In genomic region chr15:102233896-102234295, GRCm38 (mm10) we compare ENCODE assay signal across 15 mouse cellular contexts. TPM values are rescaled to one million over a fixed set of nuclear protein-coding genes. Genes with fewer than 3 reads are reported as not detected.
A peak's percentile ranks its signal among the peaks of the same experiment; 100 is the strongest.
DNase-seq lines count a peak whose midpoint lies in the region; ATAC-seq and TF ChIP-seq lines count a peak whose summit lies in the region.
"Had no signal": no experiment of that assay in that cellular context is flagged by ENCODE, and none has a peak within 500 bp of the region (broad histone marks: within the 10 kb centered on the region; RNA-seq: fewer than 3 reads in every experiment).

No protein-coding gene starts in this region.

- no peak for TF ChIP-seq EP300 in CH12.LX (IDR thresholded peaks at IDR 0.05; ENCODE audit: low read length)

- H3K27ac ChIP-seq in midbrain, embryonic 10.5 days (replicated peaks): peak overlapping the region; percentile 38; the same call in 1 of the 2 replicates
- H3K27ac ChIP-seq in midbrain, postnatal 0 days (ENCODE audit: low read depth, low read length): no peak overlapping the region
- H3K27ac ChIP-seq in CH12.LX (ENCODE audit: insufficient read depth, low read depth): peak overlapping the region; percentile 64
- H3K27ac ChIP-seq in forebrain, embryonic 12.5 days: no peak overlapping the region
- H3K27ac ChIP-seq: heart, embryonic 13.5 days; hindbrain, postnatal 0 days had no signal

- H3K9me3 ChIP-seq in midbrain, embryonic 10.5 days (replicated peaks): no peaks in the 10 kb centered on the region
- no peaks in the 10 kb centered on the region for H3K9me3 ChIP-seq in midbrain, postnatal 0 days (ENCODE audit: low read length)
- no peaks in the 10 kb centered on the region for H3K9me3 ChIP-seq in CH12.LX (replicated peaks; ENCODE audit: low read length)
- no peaks in the 10 kb centered on the region for H3K9me3 ChIP-seq in megakaryocyte, embryonic 14.5 days
- H3K9me3 ChIP-seq in forebrain, embryonic 12.5 days: no peaks in the 10 kb centered on the region
- H3K9me3 ChIP-seq: heart, embryonic 13.5 days had no signal

- no peaks in the 10 kb centered on the region for H3K36me3 ChIP-seq in midbrain, embryonic 10.5 days
- no peaks in the 10 kb centered on the region for H3K36me3 ChIP-seq in midbrain, postnatal 0 days (ENCODE audit: insufficient read depth, low read length)
- no peaks in the 10 kb centered on the region for H3K36me3 ChIP-seq in CH12.LX (replicated peaks in 1 of 2; ENCODE audit: control insufficient read depth in 1 of 2, insufficient read depth in 1 of 2, low read length in 1 of 2)
- peaks cover 45% of the 10 kb centered on the region for H3K36me3 ChIP-seq in megakaryocyte, embryonic 14.5 days (replicated peaks; ENCODE audit: low read length)
- no peaks in the 10 kb centered on the region for H3K36me3 ChIP-seq in forebrain, embryonic 12.5 days (replicated peaks)

- no peaks in the 10 kb centered on the region for H3K27me3 ChIP-seq in midbrain, embryonic 10.5 days (ENCODE audit: low read depth, poor library complexity, severe bottlenecking)
- no peaks in the 10 kb centered on the region for H3K27me3 ChIP-seq in midbrain, postnatal 0 days (ENCODE audit: insufficient read depth, low read length)
- H3K27me3 ChIP-seq in CH12.LX (replicated peaks): no peaks in the 10 kb centered on the region
- peaks cover 11% of the 10 kb centered on the region for H3K27me3 ChIP-seq in megakaryocyte, embryonic 14.5 days (replicated peaks)
- peaks cover 3% of the 10 kb centered on the region; the same call in 1 of the 2 replicates for H3K27me3 ChIP-seq in forebrain, embryonic 12.5 days

- intact Hi-C loops in left cerebral cortex, postnatal 10 days (cut with DNase I): no loop called here

- H3K9ac ChIP-seq in midbrain, postnatal 0 days (replicated peaks; ENCODE audit: low read length, poor library complexity, severe bottlenecking): no peak overlapping the region
- peak overlapping the region; percentile 55; the same call in 1 of the 2 replicates for H3K9ac ChIP-seq in CH12.LX (ENCODE audit: insufficient read depth, low read depth)
- H3K9ac ChIP-seq in forebrain, embryonic 12.5 days: no peak overlapping the region
- H3K9ac ChIP-seq: heart, embryonic 13.5 days had no signal

- TF ChIP-seq POLR2A in CH12.LX (IDR thresholded peaks at IDR 0.05; ENCODE audit: low read depth, low read length): no peak

- ATAC-seq in midbrain, postnatal 0 days (ENCODE audit: low FRiP score): no peak
- peak; percentile 30; the same call in 1 of the 2 replicates for ATAC-seq in common myeloid progenitor, adult 5-6 weeks (replicated peaks; ENCODE audit: low read depth, poor library complexity, severe bottlenecking)
- no peak for ATAC-seq in forebrain, embryonic 12.5 days (ENCODE audit: low FRiP score)
- ATAC-seq: hindbrain, postnatal 0 days had no signal

- peaks cover 36% of the 10 kb centered on the region for H3K4me1 ChIP-seq in midbrain, embryonic 10.5 days
- no peaks in the 10 kb centered on the region for H3K4me1 ChIP-seq in midbrain, postnatal 0 days (ENCODE audit: insufficient read depth, low read length)
- peaks cover 38 to 65% of the 10 kb centered on the region in 2 experiments for H3K4me1 ChIP-seq in CH12.LX (ENCODE audit: control insufficient read depth in 1 of 2, insufficient read depth in 2 of 2)
- peaks cover 66% of the 10 kb centered on the region for H3K4me1 ChIP-seq in megakaryocyte, embryonic 14.5 days
- peaks cover 16% of the 10 kb centered on the region for H3K4me1 ChIP-seq in forebrain, embryonic 12.5 days

- TF ChIP-seq CTCF in midbrain, postnatal 0 days (IDR thresholded peaks at IDR 0.05): no peak
- TF ChIP-seq CTCF in CH12.LX (conservative IDR thresholded peaks at IDR 0.05 in 1 of 2, IDR thresholded peaks at IDR 0.05 in 1 of 2; ENCODE audit: low read depth in 2 of 2, low read length in 2 of 2): no peak

- no peak overlapping the region for H3K4me3 ChIP-seq in midbrain, embryonic 10.5 days
- no peak overlapping the region for H3K4me3 ChIP-seq in midbrain, postnatal 0 days (ENCODE audit: low read depth, low read length)
- peak overlapping the region; percentile 25 to 41 (median 34) for H3K4me3 ChIP-seq in CH12.LX (replicated peaks in 1 of 3; ENCODE audit: low read depth in 2 of 3, low read length in 2 of 3, poor library complexity in 1 of 3)
- peak overlapping the region; percentile 80 for H3K4me3 ChIP-seq in megakaryocyte, embryonic 14.5 days (replicated peaks)
- no peak overlapping the region for H3K4me3 ChIP-seq in forebrain, embryonic 12.5 days (replicated peaks)
- H3K4me3 ChIP-seq: erythroblast, embryonic 14.5 days; gastrocnemius, adult 2 months; heart, embryonic 13.5 days had no signal

- WGBS in midbrain, embryonic 10.5 days: 27% methylated on average over 2 of the region's 2 CpGs
- 17% methylated on average over 2 of the region's 2 CpGs for WGBS in midbrain, postnatal 0 days
- WGBS in forebrain, embryonic 12.5 days: 33% methylated on average over 2 of the region's 2 CpGs

- TF ChIP-seq RAD21 in CH12.LX (IDR thresholded peaks at IDR 0.05; ENCODE audit: low read depth, low read length): no peak

- no peak for DNase-seq in midbrain, embryonic 10.5 days (ENCODE audit: low spot score)
- DNase-seq in midbrain, postnatal 0 days (ENCODE audit: low spot score): no peak
- DNase-seq in CH12.LX (ENCODE audit: extremely low read depth): peak; percentile 65
- DNase-seq in left cerebral cortex, postnatal 10 days (ENCODE audit: extremely low spot score in 1 of 2, low spot score in 2 of 2): no peak
- DNase-seq: cerebellum, postnatal 25 days; gastrocnemius, adult 2 months; lung, adult 2 months had no signal

- in situ Hi-C loops in CH12.LX (cut with MboI; ENCODE audit: low pct_ligation_motif_present, low pct_unique_long_range_greater_than_20kb, low sequenced_read_pairs): no loop called here

- dilution Hi-C loops in CH12.LX (cut with MboI; ENCODE audit: extremely low pct_ligation_motif_present, extremely low pct_unique_long_range_greater_than_20kb, low sequenced_read_pairs): no loop called here

- no peaks in the 10 kb centered on the region for H3K79me2 ChIP-seq in CH12.LX (replicated peaks; ENCODE audit: control insufficient read depth, extremely low read depth, insufficient read depth, poor library complexity, severe bottlenecking)

- no peak overlapping the region for H3K4me2 ChIP-seq in midbrain, postnatal 0 days (ENCODE audit: low read depth, low read length, poor library complexity, severe bottlenecking)
- peak overlapping the region; percentile 52 for H3K4me2 ChIP-seq in CH12.LX (ENCODE audit: insufficient read depth, low read depth, poor library complexity, severe bottlenecking)
- no peak overlapping the region for H3K4me2 ChIP-seq in forebrain, embryonic 12.5 days
- H3K4me2 ChIP-seq: heart, embryonic 13.5 days had no signal

RNA-seq across cellular contexts. Expression of gene Itgb7, which starts 2.2 kb away (rescaled TPM):
- 0.31 and 0.56 TPM in 2 replicates for polyA plus RNA-seq in midbrain, embryonic 10.5 days (2016; fragmentation: Nextera tagmentation; extraction: Ambion mirVana)
- 0.88 and 1.5 TPM in 2 replicates for total RNA-seq in midbrain, postnatal 0 days (2014; rRNA removed)
- polyA plus RNA-seq in midbrain, postnatal 0 days (2015; fragmentation: Nextera tagmentation; extraction: Ambion mirVana): 1.1 and 1.2 TPM in 2 replicates
- total RNA-seq in CH12.LX (2012; rRNA removed) (10.1 and 17.7 TPM in 2 replicates), CH12.LX (2014; rRNA removed) (1.8 and 3.7 TPM in 2 replicates)
- polyA plus RNA-seq in CH12.LX (2012; ENCODE audit: insufficient read length, low read depth): 2.8 and 4.2 TPM in 2 replicates
- 81.3 and 108 TPM in 2 replicates for total RNA-seq in common myeloid progenitor, adult 5-6 weeks (2017)
- 1.9 and 19.9 TPM in 2 replicates for polyA plus RNA-seq in megakaryocyte, embryonic 14.5 days (2012; ENCODE audit: insufficient read depth, low replicate concordance)
- total RNA-seq in left cerebral cortex, postnatal 10 days (2021): 1 to 10 TPM in 1 of 2 experiments, under 1 TPM in 1; 0.71 to 1.3 TPM
- 0.65 and 0.88 TPM in 2 replicates for polyA plus RNA-seq in forebrain, embryonic 12.5 days (2016; fragmentation: Nextera tagmentation; extraction: Ambion mirVana)

RNA-seq across cellular contexts. Expression of gene Rarg, which starts 23.4 kb away (rescaled TPM):
- 14.3 and 16.2 TPM in 2 replicates for polyA plus RNA-seq in midbrain, embryonic 10.5 days (2016; fragmentation: Nextera tagmentation; extraction: Ambion mirVana)
- total RNA-seq in midbrain, postnatal 0 days (2014; rRNA removed): 4.4 and 12.6 TPM in 2 replicates
- polyA plus RNA-seq in midbrain, postnatal 0 days (2015; fragmentation: Nextera tagmentation; extraction: Ambion mirVana): 3.9 and 4.2 TPM in 2 replicates
- total RNA-seq in CH12.LX (2012; rRNA removed) (0.64 and 0.76 TPM in 2 replicates), CH12.LX (2014; rRNA removed) (0.17 and 0.32 TPM in 2 replicates)
- 0.63 and 0.76 TPM in 2 replicates for polyA plus RNA-seq in CH12.LX (2012; ENCODE audit: insufficient read length, low read depth)
- total RNA-seq in common myeloid progenitor, adult 5-6 weeks (2017): 1.2 and 3.9 TPM in 2 replicates
- 68.7 and 69.9 TPM in 2 replicates for polyA plus RNA-seq in megakaryocyte, embryonic 14.5 days (2012; ENCODE audit: insufficient read depth, low replicate concordance)
- 10 to 100 TPM in 1 of 2 experiments, 1 to 10 TPM in 1; 9.3 to 11.4 TPM for total RNA-seq in left cerebral cortex, postnatal 10 days (2021)
- 13.1 and 16.7 TPM in 2 replicates for polyA plus RNA-seq in forebrain, embryonic 12.5 days (2016; fragmentation: Nextera tagmentation; extraction: Ambion mirVana)

RNA-seq across cellular contexts. Expression of gene Csad, which starts 29.4 kb away (rescaled TPM):
- 32.8 and 38.8 TPM in 2 replicates for polyA plus RNA-seq in midbrain, embryonic 10.5 days (2016; fragmentation: Nextera tagmentation; extraction: Ambion mirVana)
- total RNA-seq in midbrain, postnatal 0 days (2014; rRNA removed): 30.3 and 47.5 TPM in 2 replicates
- polyA plus RNA-seq in midbrain, postnatal 0 days (2015; fragmentation: Nextera tagmentation; extraction: Ambion mirVana): 32.8 and 34.6 TPM in 2 replicates
- total RNA-seq in CH12.LX (2012; rRNA removed): 2.8 and 4.7 TPM in 2 replicates
- 3.6 and 3.7 TPM in 2 replicates for total RNA-seq in CH12.LX (2014; rRNA removed)
- polyA plus RNA-seq in CH12.LX (2012; ENCODE audit: insufficient read length, low read depth): 3.8 and 4.2 TPM in 2 replicates
- total RNA-seq in common myeloid progenitor, adult 5-6 weeks (2017): 7.0 and 27.8 TPM in 2 replicates
- polyA plus RNA-seq in megakaryocyte, embryonic 14.5 days (2012; ENCODE audit: insufficient read depth, low replicate concordance): 13.8 and 14.5 TPM in 2 replicates
- 10 to 100 TPM; 25.8 to 27.5 TPM for total RNA-seq in left cerebral cortex, postnatal 10 days (2021)
- 46.2 and 51.8 TPM in 2 replicates for polyA plus RNA-seq in forebrain, embryonic 12.5 days (2016; fragmentation: Nextera tagmentation; extraction: Ambion mirVana)

RNA-seq across cellular contexts. Expression of gene Zfp740, which starts 30.8 kb away (rescaled TPM):
- polyA plus RNA-seq in midbrain, embryonic 10.5 days (2016; fragmentation: Nextera tagmentation; extraction: Ambion mirVana): 63.0 and 72.4 TPM in 2 replicates
- 42.9 and 57.7 TPM in 2 replicates for total RNA-seq in midbrain, postnatal 0 days (2014; rRNA removed)
- 25.1 and 27.6 TPM in 2 replicates for polyA plus RNA-seq in midbrain, postnatal 0 days (2015; fragmentation: Nextera tagmentation; extraction: Ambion mirVana)
- 30.5 and 32.1 TPM in 2 replicates for total RNA-seq in CH12.LX (2012; rRNA removed)
- total RNA-seq in CH12.LX (2014; rRNA removed): 46.1 and 51.9 TPM in 2 replicates
- 37.4 and 38.7 TPM in 2 replicates for polyA plus RNA-seq in CH12.LX (2012; ENCODE audit: insufficient read length, low read depth)
- total RNA-seq in common myeloid progenitor, adult 5-6 weeks (2017): 33.7 and 35.4 TPM in 2 replicates
- 2.5 and 3.8 TPM in 2 replicates for polyA plus RNA-seq in megakaryocyte, embryonic 14.5 days (2012; ENCODE audit: insufficient read depth, low replicate concordance)
- 10 to 100 TPM; 53.2 to 56.7 TPM for total RNA-seq in left cerebral cortex, postnatal 10 days (2021)
- polyA plus RNA-seq in forebrain, embryonic 12.5 days (2016; fragmentation: Nextera tagmentation; extraction: Ambion mirVana): 127 and 132 TPM in 2 replicates

RNA-seq across cellular contexts. Expression of gene Gm9918, which starts 36.5 kb away (rescaled TPM):
- polyA plus RNA-seq in midbrain, embryonic 10.5 days (2016; fragmentation: Nextera tagmentation; extraction: Ambion mirVana): 0.35 and 0.41 TPM in 2 replicates
- not detected in 2 replicates for total RNA-seq in midbrain, postnatal 0 days (2014; rRNA removed)
- not detected in 2 replicates for polyA plus RNA-seq in midbrain, postnatal 0 days (2015; fragmentation: Nextera tagmentation; extraction: Ambion mirVana)
- total RNA-seq in CH12.LX (2012; rRNA removed) (not detected in 2 replicates), CH12.LX (2014; rRNA removed) (not detected in 2 replicates)
- polyA plus RNA-seq in CH12.LX (2012; ENCODE audit: insufficient read length, low read depth): not detected in 2 replicates
- not detected in 2 replicates for total RNA-seq in common myeloid progenitor, adult 5-6 weeks (2017)
- not detected in 2 replicates for polyA plus RNA-seq in megakaryocyte, embryonic 14.5 days (2012; ENCODE audit: insufficient read depth, low replicate concordance)
- total RNA-seq in left cerebral cortex, postnatal 10 days (2021): not detected
- polyA plus RNA-seq in forebrain, embryonic 12.5 days (2016; fragmentation: Nextera tagmentation; extraction: Ambion mirVana): 0.09 and 0.17 TPM in 2 replicates
- total RNA-seq: gastrocnemius, adult 2 months; hindbrain, postnatal 0 days; left cerebral cortex, postnatal 14 days had no signal
- polyA plus RNA-seq: erythroblast, embryonic 14.5 days; heart, embryonic 13.5 days; large intestine, adult 2 months had no signal

Comparison
In these comparisons a context has a peak if more than half of its experiments do, and no peak if none do; other contexts are left out.
1. H3K27ac ChIP-seq: peak in midbrain, embryonic 10.5 days (single experiment) and CH12.LX (single experiment); none in midbrain, postnatal 0 days (single experiment) and forebrain, embryonic 12.5 days (single experiment).
2. H3K4me3 ChIP-seq: peak in CH12.LX (3 of 3) and megakaryocyte, embryonic 14.5 days (single experiment); none in midbrain, embryonic 10.5 days (single experiment), midbrain, postnatal 0 days (single experiment) and forebrain, embryonic 12.5 days (single experiment).